Mouse (Mus musculus): ENCODE data around the gene Adam19. TPM values are rescaled to one million over a fixed set of nuclear protein-coding genes. Genes with fewer than 3 reads are reported as not detected.

Gene Adam19
- polyA plus RNA-seq, 1 experiment from 2014 or later, result 26.8 TPM

DNA sequence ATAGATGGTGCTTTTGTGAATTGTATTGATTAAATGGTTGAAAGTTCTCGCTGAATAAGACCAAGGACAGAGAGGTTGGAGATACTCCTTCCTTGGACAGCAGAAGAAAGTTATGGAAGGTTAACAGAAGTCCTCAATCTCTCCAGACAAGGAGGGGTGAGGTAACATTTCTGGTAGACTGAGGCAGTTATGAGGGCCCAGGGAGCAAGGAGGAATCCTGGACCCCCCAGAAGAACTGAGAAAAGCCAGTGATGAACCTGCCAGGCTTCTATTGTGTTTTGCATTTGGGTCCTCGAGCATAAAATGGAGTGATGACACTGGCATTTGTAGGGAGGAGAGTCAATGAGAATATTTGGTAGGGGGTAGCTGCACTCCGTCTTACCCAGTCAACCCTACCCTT lies 129.2 kb downstream of the Adam19 start:
- 74% methylated on average over 3 of the region's 3 CpGs for WGBS
- H3K4me3 ChIP-seq (ENCODE audit: low read depth, low read length), result no peak overlapping the region
- H3K36me3 ChIP-seq (ENCODE audit: control insufficient read depth, insufficient read depth, low read length), result no peaks in the 10 kb centered on the region
- no peaks in the 10 kb centered on the region for H3K9me3 ChIP-seq (ENCODE audit: control insufficient read depth, low read depth, low read length)
- peak overlapping the region; percentile 72; the same call in 1 of the 2 replicates for H3K27ac ChIP-seq (ENCODE audit: low read length)
- H3K9ac ChIP-seq (replicated peaks; ENCODE audit: low read depth, low read length), result no peak overlapping the region
- no peak overlapping the region for H3K4me2 ChIP-seq (replicated peaks; ENCODE audit: low read depth, low read length)
- H3K4me1 ChIP-seq (ENCODE audit: control insufficient read depth, insufficient read depth, low read length), result 0 out of 2 replicates have a peak, but pooled peaks cover 6% of the 10 kb centered on the region
- H3K27me3 ChIP-seq (ENCODE audit: control insufficient read depth, insufficient read depth, low read length), result no peaks in the 10 kb centered on the region
- ATAC-seq (ENCODE audit: insufficient number of reproducible peaks, insufficient read depth, low FRiP score, low read depth), result no peak

DNA sequence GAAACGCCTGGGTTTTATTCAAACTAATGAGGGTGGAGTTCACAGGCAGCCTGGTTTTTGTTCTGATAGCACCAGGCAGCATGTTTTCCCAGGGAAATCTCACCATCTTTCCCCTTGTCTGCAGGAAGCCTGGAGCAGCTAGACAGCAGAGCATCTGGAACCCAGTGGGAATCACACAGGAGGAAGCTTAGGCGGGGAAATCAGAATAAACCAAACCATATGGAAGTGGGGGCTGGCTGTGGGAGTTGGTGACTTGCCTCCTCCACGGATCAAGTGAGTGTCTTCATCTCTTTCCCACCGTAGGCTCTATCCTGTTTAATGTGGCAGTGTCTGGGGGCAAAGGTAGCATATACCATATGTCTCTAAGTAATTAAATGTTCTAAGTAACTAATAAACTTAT lies 129.7 kb downstream of the Adam19 start:
- no peaks in the 10 kb centered on the region for H3K9me3 ChIP-seq (ENCODE audit: control insufficient read depth, low read depth, low read length)
- no peaks in the 10 kb centered on the region for H3K36me3 ChIP-seq (ENCODE audit: control insufficient read depth, insufficient read depth, low read length)
- no peaks in the 10 kb centered on the region for H3K27me3 ChIP-seq (ENCODE audit: control insufficient read depth, insufficient read depth, low read length)
- WGBS, result 27% methylated on average over 4 of the region's 4 CpGs
- H3K4me1 ChIP-seq (ENCODE audit: control insufficient read depth, insufficient read depth, low read length), result 0 out of 2 replicates have a peak, but pooled peaks cover 6% of the 10 kb centered on the region
- no peak overlapping the region for H3K4me2 ChIP-seq (replicated peaks; ENCODE audit: low read depth, low read length)
- no peak overlapping the region for H3K4me3 ChIP-seq (ENCODE audit: low read depth, low read length)
- ATAC-seq (ENCODE audit: insufficient number of reproducible peaks, insufficient read depth, low FRiP score, low read depth), result 0 out of 2 replicates have a peak, but pooled peaks have one; percentile 37
- peak overlapping the region; percentile 72; the same call in 1 of the 2 replicates for H3K27ac ChIP-seq (ENCODE audit: low read length)
- no peak overlapping the region for H3K9ac ChIP-seq (replicated peaks; ENCODE audit: low read depth, low read length)

DNA sequence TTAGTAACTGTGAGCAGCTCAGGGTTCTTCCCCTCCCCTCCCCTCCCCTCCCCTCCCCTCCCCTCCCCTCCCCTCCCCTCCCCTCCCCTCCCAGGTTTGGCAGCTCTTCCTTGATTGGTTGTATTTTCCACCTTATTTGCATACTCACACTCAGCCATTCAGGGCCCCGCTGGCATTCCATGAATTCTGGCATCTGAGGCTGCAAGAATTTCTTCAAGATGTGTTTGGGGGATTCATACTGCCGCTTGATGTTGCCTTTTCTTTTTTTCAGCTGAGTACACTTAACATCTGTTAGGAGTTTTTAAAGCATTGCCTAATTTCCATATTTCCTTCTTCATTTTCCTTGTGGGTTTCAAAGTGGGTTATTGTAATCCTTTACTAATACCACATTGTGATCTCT lies 132.5 kb downstream of the Adam19 start:
- Histone ChIP-seq H3K9me3 (ENCODE audit: control insufficient read depth, low read depth, low read length) (no peaks in the 10 kb centered on the region), H3K4me2 (replicated peaks; ENCODE audit: low read depth, low read length) (no peak overlapping the region), H3K4me3 (ENCODE audit: low read depth, low read length) (no peak overlapping the region), H3K4me1 (ENCODE audit: control insufficient read depth, insufficient read depth, low read length) (0 out of 2 replicates have a peak, but pooled peaks cover 6% of the 10 kb centered on the region), H3K9ac (replicated peaks; ENCODE audit: low read depth, low read length) (no peak overlapping the region), H3K27ac (ENCODE audit: low read length) (no peak overlapping the region), H3K27me3 (ENCODE audit: control insufficient read depth, insufficient read depth, low read length) (no peaks in the 10 kb centered on the region), H3K36me3 (ENCODE audit: control insufficient read depth, insufficient read depth, low read length) (no peaks in the 10 kb centered on the region)
- 58% methylated on average over 2 of the region's 2 CpGs for WGBS
- no peak for ATAC-seq (ENCODE audit: insufficient number of reproducible peaks, insufficient read depth, low FRiP score, low read depth)

DNA sequence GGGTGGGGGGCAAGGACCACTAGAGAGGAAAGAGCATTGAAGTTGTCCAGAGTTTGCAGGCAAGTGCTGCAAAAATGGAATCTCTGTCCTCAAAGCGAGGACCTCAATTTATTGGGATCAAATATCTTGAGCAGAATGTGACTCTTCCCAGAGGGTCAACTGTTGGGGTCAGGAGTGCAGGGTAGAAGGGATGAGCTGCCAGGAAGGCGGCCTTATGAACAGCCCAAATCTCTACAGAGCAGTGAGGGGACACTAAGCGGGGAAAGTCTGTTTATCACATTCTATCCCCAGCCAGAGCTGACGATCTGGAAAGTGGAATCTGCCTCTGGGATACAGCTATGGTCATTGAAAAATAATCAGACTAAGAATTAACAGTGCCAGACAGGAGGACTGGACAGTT lies 138.4 kb downstream of the Adam19 start:
- no peak overlapping the region for H3K4me3 ChIP-seq (ENCODE audit: low read depth, low read length)
- no peaks in the 10 kb centered on the region for H3K4me1 ChIP-seq (ENCODE audit: control insufficient read depth, insufficient read depth, low read length)
- H3K9me3 ChIP-seq (ENCODE audit: control insufficient read depth, low read depth, low read length), result no peaks in the 10 kb centered on the region
- no peak overlapping the region for H3K4me2 ChIP-seq (replicated peaks; ENCODE audit: low read depth, low read length)
- 52% methylated on average over 4 of the region's 4 CpGs for WGBS
- ATAC-seq (ENCODE audit: insufficient number of reproducible peaks, insufficient read depth, low FRiP score, low read depth), result no peak
- no peaks in the 10 kb centered on the region for H3K27me3 ChIP-seq (ENCODE audit: control insufficient read depth, insufficient read depth, low read length)
- no peaks in the 10 kb centered on the region for H3K36me3 ChIP-seq (ENCODE audit: control insufficient read depth, insufficient read depth, low read length)
- no peak overlapping the region for H3K9ac ChIP-seq (replicated peaks; ENCODE audit: low read depth, low read length)
- H3K27ac ChIP-seq (ENCODE audit: low read length), result no peak overlapping the region

Small RNA genes within 50 kb of the gene (microRNA-seq; reads per million reads assigned to microRNA genes)
- gene Mir7239 (not detected), gene Mir8100 (not detected)

Other genes with a start within 250 kb of the Adam19 start
- gene Clint1, start 203.9 kb upstream of the Adam19 start, polyA plus RNA-seq (2014; fragmentation: Nextera tagmentation; extraction: Ambion mirVana), result 65.2 and 68.0 TPM in 2 replicates
- gene Lsm11, start 111.1 kb upstream of the Adam19 start, polyA plus RNA-seq (2014; fragmentation: Nextera tagmentation; extraction: Ambion mirVana), result 9.2 and 9.9 TPM in 2 replicates
- gene Thg1l, start 100.5 kb upstream of the Adam19 start, polyA plus RNA-seq (2014; fragmentation: Nextera tagmentation; extraction: Ambion mirVana), result 13.7 and 14.5 TPM in 2 replicates
- 0.23 TPM in 1 of 2 replicates, not detected in the other for gene Sox30, start 75.7 kb upstream of the Adam19 start, polyA plus RNA-seq (2014; fragmentation: Nextera tagmentation; extraction: Ambion mirVana)
- 3.5 and 5.6 TPM in 2 replicates for gene Gm12166, start 3.7 kb upstream of the Adam19 start, polyA plus RNA-seq (2014; fragmentation: Nextera tagmentation; extraction: Ambion mirVana)
- gene Nipal4, start 110.5 kb downstream of the Adam19 start, polyA plus RNA-seq (2014; fragmentation: Nextera tagmentation; extraction: Ambion mirVana), result 4.0 and 5.1 TPM in 2 replicates
- gene Fndc9, start 179.5 kb downstream of the Adam19 start, polyA plus RNA-seq (2014; fragmentation: Nextera tagmentation; extraction: Ambion mirVana), result 0.18 and 0.35 TPM in 2 replicates